Mouse (Mus musculus) cerebellum, adult 2 months (tissue): Measurements from ENCODE around the gene Ctsr. TPM values are rescaled to one million over a fixed set of nuclear protein-coding genes. Genes with fewer than 3 reads are reported as not detected.
"Not testable (repeated sequence)": the region's sequence is repeated elsewhere in the genome, so short reads cannot be mapped to it uniquely, and the experiment has no call there.

Experiments used
- DNase-seq, 2 experiments: peaks; one replicate each; pipeline ENCODE4 v3.0.0; 2021
- H3K27ac ChIP-seq: fragments of 200-500 bp; 2 replicates; pipeline ENCODE4 v1.5.1; 2012; ENCODE audit warnings: low read length, control low read depth, inconsistent platforms; ENCODE audit not compliant: insufficient read depth
- H3K27me3 ChIP-seq: fragments of 200-500 bp; 2 replicates; pipeline ENCODE4 v1.6.1; 2012; ENCODE audit warnings: inconsistent platforms, mild to moderate bottlenecking, low read length, moderate library complexity; ENCODE audit not compliant: control insufficient read depth, insufficient read depth
- H3K4me1 ChIP-seq: fragments of 200-500 bp; 2 replicates; pipeline ENCODE4 v1.6.1; 2011; ENCODE audit warnings: low read length; ENCODE audit not compliant: control insufficient read depth, insufficient read depth
- H3K4me3 ChIP-seq: fragments of 200-500 bp; replicated peaks from 2 replicates; pipeline ENCODE3; 2011; ENCODE audit warnings: mild to moderate bottlenecking, low read depth, low read length, control low read depth; ENCODE audit not compliant: insufficient read depth
- CTCF ChIP-seq: fragments of 200-500 bp; IDR thresholded peaks from 2 replicates; pipeline ENCODE4 v1.5.1; 2011; ENCODE audit warnings: low read depth, mild to moderate bottlenecking, control low read depth, low read length, moderate library complexity, borderline replicate concordance; ENCODE audit not compliant: insufficient read depth
- POLR2A ChIP-seq: fragments of 200-500 bp; IDR thresholded peaks from 2 replicates; pipeline ENCODE4 v1.6.1; 2011; ENCODE audit warnings: low read length, control low read depth, borderline replicate concordance; ENCODE audit not compliant: insufficient read depth
- WGBS: fragments of 180-500 bp; shearing (Covaris S2); methylation state at CpG from one replicate; pipeline ENCODE4 v1.1.7; 2018; 5-methylcytosine and 5-hydroxymethylcytosine counted together
- polyA plus RNA-seq: library from polyadenylated mRNA; depleted of rRNA; stranded (reverse); fragments of >200 nt; gene quantifications from 2 replicates; pipeline ENCODE4 v1.2.3, GENCODE M21; 2012; rRNA removed

Ctsr gene
- polyA plus RNA-seq, result not detected in 2 replicates

DNA sequence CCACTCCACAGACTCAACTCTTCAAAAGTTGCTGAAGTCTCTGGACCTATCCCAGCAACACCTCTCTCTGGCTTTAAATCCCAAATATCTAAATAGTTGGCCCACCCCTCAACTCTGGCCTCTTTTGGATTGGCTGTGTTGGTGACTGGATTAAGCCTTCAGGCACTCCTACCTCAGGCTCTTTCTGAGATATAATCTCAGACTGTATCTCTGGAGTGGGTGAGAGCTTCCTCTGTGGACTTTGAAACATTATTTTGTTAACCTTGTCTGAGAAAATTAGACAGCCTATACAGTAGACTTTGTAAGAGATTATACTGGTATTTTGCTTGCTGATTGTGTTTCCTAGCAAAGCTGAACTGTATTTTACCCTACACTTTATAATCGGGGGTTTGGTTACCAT, at the start of gene Ctsr:
Gene Ctsr, minus strand, starts transcription at position 101 of the 400 bp plus-strand sequence.
- WGBS, result 76% methylated on average over 1 of the region's 1 CpGs
- Histone ChIP-seq H3K4me1 (no peaks in the 10 kb centered on the region; the same call in 1 of the 2 replicates), H3K27me3 (no peaks in the 10 kb centered on the region), H3K4me3 (no peak within 1 kb of the TSS), H3K27ac (no peak within 1 kb of the TSS)
- DNase-seq, result no peak
- no peak for TF ChIP-seq POLR2A
- TF ChIP-seq CTCF, result no peak

DNA sequence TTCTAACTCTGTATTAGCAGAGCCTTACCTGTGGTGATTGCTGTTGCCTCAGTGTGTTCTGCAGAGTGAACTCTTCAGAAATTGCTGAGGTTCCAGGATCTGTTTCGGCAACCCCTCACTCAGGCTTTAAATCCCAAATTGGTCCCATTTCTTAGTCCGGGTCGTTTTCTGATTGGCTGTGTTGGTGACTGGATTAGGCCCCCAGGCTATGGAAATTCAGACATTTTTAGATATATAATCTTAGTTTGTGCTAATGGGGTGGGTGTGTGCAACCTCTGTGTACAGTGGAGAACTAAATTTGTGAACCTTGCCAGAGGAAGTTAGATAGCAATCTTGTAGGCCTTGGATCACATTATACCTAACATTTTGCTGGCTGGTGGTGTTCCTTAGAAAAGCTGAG, 39.3 kb upstream of the Ctsr start, which contains the start of gene Cts6:
Gene Cts6, minus strand, starts transcription at position 101 of the 400 bp plus-strand sequence.
- TF ChIP-seq CTCF (no peak), POLR2A (no peak)
- Histone ChIP-seq H3K27me3 (no peaks in the 10 kb centered on the region), H3K4me1 (no peaks in the 10 kb centered on the region), H3K4me3 (no peak within 1 kb of the TSS), H3K27ac (no peak within 1 kb of the TSS)
- WGBS, result 79% methylated on average over 3 of the region's 3 CpGs
- no peak for DNase-seq

DNA sequence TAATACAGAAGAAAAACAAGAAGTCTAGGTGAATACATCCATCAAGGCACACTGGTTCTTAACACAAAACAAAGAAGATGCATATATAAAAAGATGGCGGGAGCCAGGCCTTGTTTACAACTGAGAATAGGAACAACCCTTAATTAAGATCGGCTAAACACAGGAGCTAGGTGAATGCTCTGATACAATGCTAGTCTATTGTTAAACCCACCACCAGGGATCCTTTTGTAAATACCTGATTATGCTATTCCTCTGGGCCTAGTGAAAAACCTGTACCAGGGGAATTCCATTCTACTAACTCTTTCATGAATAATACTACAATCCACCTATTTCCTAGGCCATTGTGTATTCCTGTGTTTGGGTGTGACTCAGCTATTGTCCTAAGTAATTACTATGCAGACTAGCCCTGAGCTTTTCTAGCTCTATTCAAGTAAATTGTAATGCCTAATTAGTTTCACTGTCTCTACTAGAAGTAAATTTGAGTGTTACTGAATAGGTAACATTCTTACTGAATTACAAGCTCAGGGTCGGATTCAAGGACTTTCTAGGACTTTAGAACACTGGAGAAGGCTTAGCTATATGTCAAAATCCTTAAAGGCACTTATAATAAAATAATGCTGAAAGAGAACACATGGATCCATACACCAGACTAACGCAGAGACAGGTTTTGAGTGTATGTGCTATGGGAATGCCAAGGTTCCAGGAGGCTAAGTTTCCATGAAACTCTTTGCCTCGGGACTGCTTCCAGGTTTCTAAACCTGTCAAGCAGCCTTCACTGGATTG, 21.3 kb upstream of the Ctsr start:
- 72% methylated on average over 5 of the region's 5 CpGs for WGBS
- H3K4me1 ChIP-seq, H3K4me3 ChIP-seq, H3K27ac ChIP-seq, DNase-seq, H3K27me3 ChIP-seq: not testable (repeated sequence)

DNA sequence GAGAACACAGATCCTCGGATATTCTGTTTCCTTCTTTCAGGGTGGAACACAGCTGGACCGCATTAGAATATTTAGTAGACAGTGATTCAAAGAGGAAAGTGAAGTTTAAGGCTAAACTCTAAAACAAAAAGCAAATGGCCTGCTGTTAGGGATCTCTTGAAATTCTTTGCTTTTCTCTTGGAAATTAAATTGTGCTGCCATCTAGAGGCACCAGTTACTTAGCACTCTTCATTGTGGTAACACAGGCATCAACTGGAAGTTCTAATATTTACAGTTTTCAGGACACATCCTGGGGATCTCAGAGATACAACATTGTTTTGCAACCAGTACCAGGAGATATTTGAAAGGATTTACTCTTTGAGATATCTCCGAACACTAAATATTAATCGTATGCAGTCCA, 566 bp upstream of the Ctsr start:
- TF ChIP-seq POLR2A (no peak), CTCF (no peak)
- Histone ChIP-seq H3K4me3 (no peak overlapping the region), H3K4me1 (no peaks in the 10 kb centered on the region; the same call in 1 of the 2 replicates), H3K27me3 (no peaks in the 10 kb centered on the region), H3K27ac (no peak overlapping the region)
- DNase-seq, result no peak
- 76% methylated on average over 4 of the region's 4 CpGs for WGBS

Other genes starting within 250 kb of the Ctsr start
- gene Gm49393, start 228.7 kb downstream of the Ctsr start, polyA plus RNA-seq, result not detected in 2 replicates
- gene Gm49391, start 227.7 kb downstream of the Ctsr start, polyA plus RNA-seq, result 1.1 and 1.8 TPM in 2 replicates
- 10.4 and 11.5 TPM in 2 replicates for gene Ctla2a, start 227.6 kb downstream of the Ctsr start, polyA plus RNA-seq
- 0.21 and 0.64 TPM in 2 replicates for gene Tpbpa, start 222.3 kb downstream of the Ctsr start, polyA plus RNA-seq
- gene Ctsj, start 158.3 kb downstream of the Ctsr start, polyA plus RNA-seq, result 0.11 TPM in 1 of 2 replicates, not detected in the other
- gene Ctsq, start 123.6 kb downstream of the Ctsr start, polyA plus RNA-seq, result not detected in 2 replicates
- not detected in 2 replicates for gene Cts6, start 39.2 kb upstream of the Ctsr start, polyA plus RNA-seq
- gene Cts8, start 91.1 kb upstream of the Ctsr start, polyA plus RNA-seq, result not detected in 2 replicates
- gene Gm49398, start 124.6 kb upstream of the Ctsr start, polyA plus RNA-seq, result not detected in 2 replicates
- gene Cts7, start 193.9 kb upstream of the Ctsr start, polyA plus RNA-seq, result not detected in 2 replicates